Mouse (Mus musculus): ENCODE measurements at regions not wholly inside any gene's neighbourhood (a gene's known extent, or its start where the extent isn't known, plus 50 kb on each side); places are given as distances from the start of the nearest gene placed in this dataset.
A peak's percentile ranks its signal among the peaks of the same experiment; 100 is the strongest.

- DNase-seq (ENCODE audit: low spot score in 2 of 2): no peak
Measured at GRCm38 (mm10) chr1:121050695-121051495, 281.5 kb downstream of the Insig2 start.

GRCm38 (mm10) chr1:121051496-121052119 lies 280.8 kb downstream of the Insig2 start:
- no peak for DNase-seq (ENCODE audit: low spot score in 2 of 2)

GRCm38 (mm10) chr1:121052120-121052501 lies 280.3 kb downstream of the Insig2 start:
- DNase-seq (ENCODE audit: low spot score in 2 of 2): no peak

GRCm38 (mm10) chr1:121053692-121054091 lies 278.7 kb downstream of the Insig2 start:
- peak in 1 of 2 experiments; percentile 12 for DNase-seq (ENCODE audit: low spot score in 2 of 2)

- DNase-seq (ENCODE audit: low spot score in 2 of 2): no peak
Measured at GRCm38 (mm10) chr1:121074569-121074968, 257.8 kb downstream of the Insig2 start.

- DNase-seq (ENCODE audit: low spot score in 2 of 2): no peak
Measured at GRCm38 (mm10) chr1:121082839-121083238, 249.6 kb downstream of the Insig2 start.

- DNase-seq (ENCODE audit: low spot score in 2 of 2): peak in 1 of 2 experiments; percentile 33
Measured at GRCm38 (mm10) chr1:121085101-121085727, 247.2 kb downstream of the Insig2 start.

GRCm38 (mm10) chr1:121087124-121087887 lies 245.1 kb downstream of the Insig2 start:
- peak; percentile 20 to 38 for DNase-seq (ENCODE audit: low spot score in 2 of 2)

GRCm38 (mm10) chr1:121090628-121091027 lies 241.8 kb downstream of the Insig2 start:
- no peak for DNase-seq (ENCODE audit: low spot score in 2 of 2)

GRCm38 (mm10) chr1:121092870-121093269 lies 239.5 kb downstream of the Insig2 start:
- DNase-seq (ENCODE audit: low spot score in 2 of 2): no peak

GRCm38 (mm10) chr1:121096551-121097550 lies 235.5 kb downstream of the Insig2 start:
- no peak for DNase-seq (ENCODE audit: low spot score in 2 of 2)

- DNase-seq (ENCODE audit: low spot score in 2 of 2): no peak
Measured at GRCm38 (mm10) chr1:121111776-121112344, 220.5 kb downstream of the Insig2 start.

GRCm38 (mm10) chr1:121112464-121112863 lies 219.9 kb downstream of the Insig2 start:
- no peak for DNase-seq (ENCODE audit: low spot score in 2 of 2)

GRCm38 (mm10) chr1:121116626-121117025 lies 215.8 kb downstream of the Insig2 start:
- DNase-seq (ENCODE audit: low spot score in 2 of 2): no peak

GRCm38 (mm10) chr1:121123436-121123835 lies 209.0 kb downstream of the Insig2 start:
- DNase-seq (ENCODE audit: low spot score in 2 of 2): no peak

GRCm38 (mm10) chr1:121136284-121136683 lies 196.1 kb downstream of the Insig2 start:
- DNase-seq (ENCODE audit: low spot score in 2 of 2): no peak

- no peak for DNase-seq (ENCODE audit: low spot score in 2 of 2)
Measured at GRCm38 (mm10) chr1:121136846-121137245, 195.5 kb downstream of the Insig2 start.

GRCm38 (mm10) chr1:121144981-121145380 lies 187.4 kb downstream of the Insig2 start:
- DNase-seq (ENCODE audit: low spot score in 2 of 2): no peak

GRCm38 (mm10) chr1:121153476-121153875 lies 178.9 kb downstream of the Insig2 start:
- DNase-seq (ENCODE audit: low spot score in 2 of 2): no peak

GRCm38 (mm10) chr1:121154616-121155015 lies 177.8 kb downstream of the Insig2 start:
- no peak for DNase-seq (ENCODE audit: low spot score in 2 of 2)
